Mouse (Mus musculus) neural tube, embryonic 12.5 days (tissue): ENCODE measurements around the gene Itpkb. TPM values are rescaled to one million over a fixed set of nuclear protein-coding genes. Genes with fewer than 3 reads are reported as not detected.

Experiments used
- ATAC-seq: fragments of 200-750 bp; cut with Nextera tagmentation; 2 replicates; pipeline ENCODE4 v1.8.0; 2017; ENCODE audit warnings: low read depth, mild to moderate bottlenecking, moderate TSS enrichment, moderate library complexity; ENCODE audit not compliant: low FRiP score
- H3K27ac ChIP-seq: fragments of 300-500 bp; sonication (generic); 2 replicates; pipeline ENCODE4 v1.5.1; 2016
- H3K27me3 ChIP-seq: fragments of 300-500 bp; sonication (generic); replicated peaks from 2 replicates; pipeline ENCODE4 v1.6.1; 2016; ENCODE audit warnings: mild to moderate bottlenecking
- H3K36me3 ChIP-seq: fragments of 300-500 bp; sonication (generic); 2 replicates; pipeline ENCODE4 v1.6.1; 2016; ENCODE audit warnings: mild to moderate bottlenecking
- H3K4me1 ChIP-seq: fragments of 300-500 bp; sonication (generic); 2 replicates; pipeline ENCODE4 v1.6.1; 2016
- H3K4me2 ChIP-seq: fragments of 300-500 bp; sonication (generic); replicated peaks from 2 replicates; pipeline ENCODE4 v1.6.1; 2016; ENCODE audit warnings: mild to moderate bottlenecking
- H3K4me3 ChIP-seq: fragments of 300-500 bp; sonication (generic); 2 replicates; pipeline ENCODE4 v1.5.1; 2016
- H3K9ac ChIP-seq: fragments of 300-500 bp; sonication (generic); 2 replicates; pipeline ENCODE4 v1.6.1; 2016; ENCODE audit warnings: mild to moderate bottlenecking
- H3K9me3 ChIP-seq: fragments of 300-500 bp; sonication (generic); 2 replicates; pipeline ENCODE4 v1.6.1; 2016; ENCODE audit warnings: mild to moderate bottlenecking
- WGBS: fragments of 180-500 bp; shearing (Covaris S2); methylation state at CpG from one replicate; pipeline ENCODE4 v1.1.7; 2016; 5-methylcytosine and 5-hydroxymethylcytosine counted together
- polyA plus RNA-seq: library from polyadenylated mRNA; unstranded; fragments of >200 nt; fragmentation: Nextera tagmentation; extraction: Ambion mirVana; gene quantifications from 2 replicates; pipeline ENCODE4 v1.2.1, GENCODE M21; 2016

Gene Itpkb
- polyA plus RNA-seq, 1 experiment from 2014 or later = 5.4 TPM

GRCm38 (mm10) chr1:180433796-180434566 lies 103.7 kb downstream of the Itpkb start:
- H3K36me3 ChIP-seq = no peaks in the 10 kb centered on the region
- peaks cover 24% of the 10 kb centered on the region for H3K4me1 ChIP-seq
- ATAC-seq = peak; percentile 78
- no peak overlapping the region for H3K4me3 ChIP-seq
- no peak overlapping the region for H3K27ac ChIP-seq
- H3K4me2 ChIP-seq = peak overlapping the region; percentile 58; the same call in 1 of the 2 replicates
- no peaks in the 10 kb centered on the region for H3K27me3 ChIP-seq
- no peaks in the 10 kb centered on the region for H3K9me3 ChIP-seq
- H3K9ac ChIP-seq = no peak overlapping the region
- 18% methylated on average over 7 of the region's 7 CpGs for WGBS

- ATAC-seq = no peak
- H3K4me2 ChIP-seq = no peak overlapping the region
- H3K4me3 ChIP-seq = no peak overlapping the region
- peaks cover 24% of the 10 kb centered on the region for H3K4me1 ChIP-seq
- no peak overlapping the region for H3K27ac ChIP-seq
- H3K9ac ChIP-seq = no peak overlapping the region
- no peaks in the 10 kb centered on the region for H3K36me3 ChIP-seq
- 10% methylated on average over 9 of the region's 9 CpGs for WGBS
- no peaks in the 10 kb centered on the region for H3K27me3 ChIP-seq
- H3K9me3 ChIP-seq = no peaks in the 10 kb centered on the region
These were observed 104.6 kb downstream of the Itpkb start for GRCm38 (mm10) chr1:180434925-180435324.

GRCm38 (mm10) chr1:180439496-180439895 lies 109.2 kb downstream of the Itpkb start:
- Histone ChIP-seq H3K27ac (no peak overlapping the region), H3K4me2 (no peak overlapping the region), H3K27me3 (no peaks in the 10 kb centered on the region), H3K9me3 (no peaks in the 10 kb centered on the region), H3K4me1 (peaks cover 5% of the 10 kb centered on the region; the same call in 1 of the 2 replicates), H3K9ac (no peak overlapping the region), H3K36me3 (no peaks in the 10 kb centered on the region), H3K4me3 (no peak overlapping the region)
- ATAC-seq = no peak
- WGBS = 84% methylated on average over 4 of the region's 4 CpGs

DNA sequence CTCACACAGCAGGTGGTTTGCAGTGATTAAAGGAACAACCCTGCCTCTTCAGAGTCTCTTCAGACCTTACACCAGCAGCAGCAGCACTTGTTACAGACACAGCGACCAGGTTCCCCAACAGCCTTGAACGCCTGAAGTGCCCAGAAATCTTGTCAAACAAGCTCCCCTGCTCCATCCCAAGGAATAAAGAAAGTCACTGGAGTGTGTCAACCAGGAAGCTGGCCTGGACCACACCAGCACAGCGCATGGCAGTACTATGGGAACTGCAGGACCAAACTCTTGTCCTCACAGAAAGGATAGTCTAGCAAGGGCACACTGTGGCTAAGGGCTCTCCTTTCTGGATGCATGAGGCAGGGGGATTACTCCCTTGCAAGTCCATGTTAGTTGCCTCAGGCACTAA lies 114.1 kb downstream of the Itpkb start:
- Histone ChIP-seq H3K4me1 (peaks cover 7% of the 10 kb centered on the region), H3K4me3 (no peak overlapping the region), H3K27me3 (no peaks in the 10 kb centered on the region), H3K9me3 (no peaks in the 10 kb centered on the region), H3K4me2 (no peak overlapping the region), H3K27ac (no peak overlapping the region), H3K36me3 (no peaks in the 10 kb centered on the region), H3K9ac (no peak overlapping the region)
- WGBS = 66% methylated on average over 3 of the region's 3 CpGs
- ATAC-seq = no peak

DNA sequence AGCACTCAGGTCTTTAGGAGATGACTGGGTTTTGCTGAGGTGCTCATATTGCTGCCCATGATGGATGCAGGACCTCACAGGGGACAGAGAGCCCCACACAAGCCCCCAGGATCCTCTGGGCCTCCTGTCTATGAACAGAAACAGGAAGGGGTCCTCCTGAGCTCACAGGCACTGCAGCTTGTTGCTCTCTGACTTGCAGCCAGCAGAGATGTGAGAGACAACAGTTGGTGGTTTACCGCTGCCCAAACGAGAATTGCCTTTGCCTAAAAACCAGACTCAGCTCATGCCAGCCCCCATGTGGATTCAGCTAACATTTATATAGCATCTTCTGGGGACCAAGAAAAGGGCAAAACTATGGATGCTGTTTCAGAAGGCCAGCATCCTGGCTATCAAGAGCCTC lies 119.4 kb downstream of the Itpkb start:
- H3K4me3 ChIP-seq = no peak overlapping the region
- WGBS = 52% methylated on average over 2 of the region's 2 CpGs
- no peak overlapping the region for H3K9ac ChIP-seq
- H3K4me1 ChIP-seq = peaks cover 7% of the 10 kb centered on the region
- H3K27ac ChIP-seq = no peak overlapping the region
- no peak overlapping the region for H3K4me2 ChIP-seq
- no peaks in the 10 kb centered on the region for H3K27me3 ChIP-seq
- no peaks in the 10 kb centered on the region for H3K36me3 ChIP-seq
- ATAC-seq = no peak
- H3K9me3 ChIP-seq = 0 out of 2 replicates have a peak, but pooled peaks cover 4% of the 10 kb centered on the region

GRCm38 (mm10) chr1:180458274-180458673 lies 128.0 kb downstream of the Itpkb start:
- WGBS = 67% methylated on average over 6 of the region's 6 CpGs

GRCm38 (mm10) chr1:180458680-180459079 lies 128.4 kb downstream of the Itpkb start:
- 78% methylated on average over 3 of the region's 3 CpGs for WGBS
- Histone ChIP-seq H3K4me2 (no peak overlapping the region), H3K9me3 (no peaks in the 10 kb centered on the region), H3K4me3 (no peak overlapping the region), H3K9ac (no peak overlapping the region), H3K27me3 (no peaks in the 10 kb centered on the region), H3K4me1 (peaks cover 13% of the 10 kb centered on the region; the same call in 1 of the 2 replicates), H3K36me3 (no peaks in the 10 kb centered on the region), H3K27ac (no peak overlapping the region)
- ATAC-seq = no peak

More at GRCm38 (mm10) chr1:180458274-180458673, 128.0 kb downstream of the Itpkb start:
- Histone ChIP-seq H3K4me1 (peaks cover 13% of the 10 kb centered on the region; the same call in 1 of the 2 replicates), H3K4me3 (no peak overlapping the region), H3K9me3 (no peaks in the 10 kb centered on the region), H3K27me3 (no peaks in the 10 kb centered on the region), H3K4me2 (no peak overlapping the region), H3K9ac (no peak overlapping the region), H3K27ac (no peak overlapping the region), H3K36me3 (no peaks in the 10 kb centered on the region)
- ATAC-seq = no peak

DNA sequence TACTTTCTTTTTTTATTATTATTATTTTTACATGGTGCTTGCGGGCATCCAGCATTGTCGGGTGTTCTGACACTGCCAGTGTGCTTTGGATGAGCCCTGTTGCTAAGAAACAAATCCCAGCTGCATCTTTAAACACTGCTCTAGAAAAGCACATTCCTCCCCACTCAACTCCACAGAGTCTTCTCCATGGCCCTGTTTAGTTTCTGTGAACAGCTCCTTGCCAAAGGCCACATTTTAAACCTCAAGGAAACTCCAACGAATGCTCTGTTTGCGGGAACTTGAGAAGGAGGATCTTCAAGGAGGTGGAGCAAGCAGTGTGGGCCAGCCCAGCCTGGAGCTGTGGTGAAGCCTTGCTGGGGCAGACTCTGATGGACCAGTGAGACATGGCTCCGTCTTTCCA lies 130.4 kb downstream of the Itpkb start:
- no peaks in the 10 kb centered on the region for H3K36me3 ChIP-seq
- no peaks in the 10 kb centered on the region for H3K27me3 ChIP-seq
- ATAC-seq = no peak
- H3K9ac ChIP-seq = no peak overlapping the region
- no peak overlapping the region for H3K27ac ChIP-seq
- 74% methylated on average over 5 of the region's 5 CpGs for WGBS
- peaks cover 13% of the 10 kb centered on the region; the same call in 1 of the 2 replicates for H3K4me1 ChIP-seq
- H3K9me3 ChIP-seq = no peaks in the 10 kb centered on the region
- H3K4me2 ChIP-seq = no peak overlapping the region
- H3K4me3 ChIP-seq = no peak overlapping the region

DNA sequence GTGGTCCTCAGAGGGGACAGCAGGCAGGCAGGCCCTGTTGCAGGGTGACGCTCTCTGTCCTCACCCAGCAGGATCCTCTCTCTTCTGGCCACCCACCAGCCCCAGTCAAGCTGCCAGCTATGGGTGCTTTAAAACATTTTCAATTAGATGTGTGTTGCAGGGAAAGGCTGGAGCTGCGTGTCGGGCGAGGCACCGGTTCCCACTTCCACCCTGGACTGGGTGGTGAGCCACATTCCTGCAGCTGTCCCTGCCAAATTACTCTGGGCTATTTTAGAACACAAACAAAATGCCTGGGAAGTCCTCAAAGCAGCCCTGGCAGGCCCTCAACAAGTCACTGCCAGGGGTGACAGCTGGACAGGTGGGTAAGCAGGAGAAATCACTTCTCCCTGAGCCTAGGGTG lies 132.1 kb downstream of the Itpkb start:
- no peaks in the 10 kb centered on the region for H3K36me3 ChIP-seq
- no peak overlapping the region for H3K4me2 ChIP-seq
- 80% methylated on average over 5 of the region's 5 CpGs for WGBS
- no peak for ATAC-seq
- no peak overlapping the region for H3K4me3 ChIP-seq
- no peaks in the 10 kb centered on the region for H3K9me3 ChIP-seq
- H3K27ac ChIP-seq = no peak overlapping the region
- H3K9ac ChIP-seq = no peak overlapping the region
- H3K27me3 ChIP-seq = no peaks in the 10 kb centered on the region
- peaks cover 13% of the 10 kb centered on the region; the same call in 1 of the 2 replicates for H3K4me1 ChIP-seq

- ATAC-seq = no peak
- H3K36me3 ChIP-seq = no peaks in the 10 kb centered on the region
- no peaks in the 10 kb centered on the region for H3K9me3 ChIP-seq
- H3K9ac ChIP-seq = no peak overlapping the region
- H3K27ac ChIP-seq = no peak overlapping the region
- H3K4me2 ChIP-seq = no peak overlapping the region
- peaks cover 8% of the 10 kb centered on the region; the same call in 1 of the 2 replicates for H3K4me1 ChIP-seq
- no peaks in the 10 kb centered on the region for H3K27me3 ChIP-seq
- 87% methylated on average over 5 of the region's 5 CpGs for WGBS
- H3K4me3 ChIP-seq = no peak overlapping the region
These were observed 132.7 kb downstream of the Itpkb start for GRCm38 (mm10) chr1:180462983-180463475.

DNA sequence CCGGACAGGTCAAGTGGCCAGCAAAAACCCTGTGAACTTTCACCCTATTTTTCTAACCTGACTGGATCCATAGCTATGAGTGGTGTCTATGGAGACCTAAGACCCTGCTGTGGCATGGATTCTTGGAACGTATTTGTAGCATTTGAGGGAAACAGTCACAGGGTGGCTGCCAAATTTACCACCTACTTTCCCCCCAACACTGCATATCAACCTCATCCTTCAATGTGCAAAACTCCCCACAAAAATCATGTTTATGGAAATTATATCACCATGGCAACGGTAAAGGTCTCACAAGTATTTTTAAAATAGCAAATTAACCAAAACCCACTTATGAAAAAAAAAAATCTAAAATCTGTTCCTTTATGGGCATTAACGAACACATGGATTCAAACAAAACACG lies 134.1 kb downstream of the Itpkb start:
- Histone ChIP-seq H3K4me2 (no peak overlapping the region), H3K4me1 (no peaks in the 10 kb centered on the region), H3K4me3 (no peak overlapping the region), H3K9me3 (no peaks in the 10 kb centered on the region), H3K36me3 (no peaks in the 10 kb centered on the region), H3K9ac (no peak overlapping the region), H3K27me3 (no peaks in the 10 kb centered on the region), H3K27ac (no peak overlapping the region)
- no peak for ATAC-seq
- 84% methylated on average over 5 of the region's 5 CpGs for WGBS

DNA sequence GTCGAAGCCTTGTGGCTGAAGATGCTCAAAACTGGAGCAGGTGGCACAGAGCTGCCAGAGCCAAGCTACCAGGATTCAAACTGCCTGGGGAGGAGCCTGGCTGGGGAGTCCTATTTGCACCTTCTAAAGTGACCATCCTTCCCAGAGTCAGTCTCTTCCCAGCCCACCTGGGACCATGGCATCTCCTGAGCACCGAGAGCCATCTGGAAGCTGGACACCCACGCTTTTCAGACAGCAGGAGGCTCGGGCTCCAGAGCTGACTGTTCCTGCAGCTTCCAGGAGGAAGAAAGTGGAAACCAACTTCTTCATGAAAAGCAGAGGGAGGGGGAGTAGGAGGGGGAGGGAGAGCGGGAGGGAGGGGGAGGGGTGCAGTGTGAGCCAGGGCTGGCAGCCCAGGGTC lies 135.3 kb downstream of the Itpkb start:
- no peak for ATAC-seq
- H3K4me1 ChIP-seq = no peaks in the 10 kb centered on the region
- H3K9ac ChIP-seq = no peak overlapping the region
- no peak overlapping the region for H3K27ac ChIP-seq
- no peak overlapping the region for H3K4me3 ChIP-seq
- 73% methylated on average over 5 of the region's 5 CpGs for WGBS
- H3K4me2 ChIP-seq = no peak overlapping the region
- no peaks in the 10 kb centered on the region for H3K9me3 ChIP-seq
- no peaks in the 10 kb centered on the region for H3K36me3 ChIP-seq
- H3K27me3 ChIP-seq = no peaks in the 10 kb centered on the region

- Histone ChIP-seq H3K4me3 (no peak overlapping the region), H3K4me1 (no peaks in the 10 kb centered on the region), H3K9ac (no peak overlapping the region), H3K27ac (no peak overlapping the region), H3K27me3 (no peaks in the 10 kb centered on the region), H3K9me3 (no peaks in the 10 kb centered on the region), H3K4me2 (no peak overlapping the region), H3K36me3 (no peaks in the 10 kb centered on the region)
- WGBS = 86% methylated on average over 4 of the region's 4 CpGs
- no peak for ATAC-seq
These were observed 137.7 kb downstream of the Itpkb start for GRCm38 (mm10) chr1:180468004-180468403.
